Comparison of ENCODE assay signal across 15 mouse cellular contexts in the genomic region with DNA sequence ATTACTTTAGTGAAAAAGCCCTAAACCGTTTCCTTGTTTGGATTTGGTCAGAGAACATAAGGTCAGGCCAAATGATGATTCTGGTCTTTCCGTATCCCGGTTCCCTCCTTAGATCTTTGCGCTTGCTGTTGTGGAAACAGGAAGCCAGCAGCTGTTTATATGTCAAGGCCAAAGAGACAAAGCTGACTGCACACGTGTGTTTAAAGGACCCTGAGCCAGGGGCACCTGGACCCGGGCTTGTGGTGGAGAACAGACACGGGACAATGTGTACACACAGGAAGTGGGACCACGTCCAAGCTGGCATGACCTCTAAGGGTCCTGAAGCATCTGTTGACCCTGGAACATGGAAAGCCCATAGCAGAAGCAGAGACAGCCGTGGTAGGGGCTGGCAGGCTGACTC.
DNase-seq lines count a peak whose midpoint lies in the region; ATAC-seq and TF ChIP-seq lines count a peak whose summit lies in the region.
"Had no signal": no experiment of that assay in that cellular context is flagged by ENCODE, and none has a peak within 500 bp of the region (broad histone marks: within the 10 kb centered on the region; RNA-seq: fewer than 3 reads in every experiment).

No protein-coding gene starts in this region.

- TF ChIP-seq CTCF in lung, postnatal 0 days (IDR thresholded peaks at IDR 0.05): no peak

- H3K9me3 ChIP-seq in heart, embryonic 10.5 days: no peaks in the 10 kb centered on the region
- no peaks in the 10 kb centered on the region for H3K9me3 ChIP-seq in liver, embryonic 16.5 days (replicated peaks; ENCODE audit: control insufficient read depth, low read length)
- 0 out of 2 replicates have a peak, but pooled peaks cover 10% of the 10 kb centered on the region for H3K9me3 ChIP-seq in liver, embryonic 12.5 days (replicated peaks)
- H3K9me3 ChIP-seq in lung, postnatal 0 days (ENCODE audit: low read length): no peaks in the 10 kb centered on the region
- H3K9me3 ChIP-seq in forebrain, embryonic 12.5 days: peaks cover 4% of the 10 kb centered on the region; the same call in 1 of the 2 replicates
- no peaks in the 10 kb centered on the region for H3K9me3 ChIP-seq in hindbrain, embryonic 13.5 days
- H3K9me3 ChIP-seq: liver, embryonic 15.5 days had no signal

- H3K27ac ChIP-seq in heart, embryonic 10.5 days: no peak overlapping the region
- H3K27ac ChIP-seq in liver, embryonic 16.5 days (ENCODE audit: low read length): no peak overlapping the region
- no peak overlapping the region for H3K27ac ChIP-seq in liver, embryonic 12.5 days
- no peak overlapping the region for H3K27ac ChIP-seq in lung, postnatal 0 days (ENCODE audit: low read length)
- H3K27ac ChIP-seq in forebrain, embryonic 12.5 days: no peak overlapping the region
- no peak overlapping the region for H3K27ac ChIP-seq in hindbrain, embryonic 13.5 days
- H3K27ac ChIP-seq: layer of hippocampus, adult 2 months; liver, embryonic 15.5 days; neural tube, embryonic 12.5 days had no signal

- H3K36me3 ChIP-seq in heart, embryonic 10.5 days: no peaks in the 10 kb centered on the region
- no peaks in the 10 kb centered on the region for H3K36me3 ChIP-seq in liver, embryonic 16.5 days (ENCODE audit: control insufficient read depth, insufficient read depth)
- H3K36me3 ChIP-seq in liver, embryonic 12.5 days: no peaks in the 10 kb centered on the region
- no peaks in the 10 kb centered on the region for H3K36me3 ChIP-seq in lung, postnatal 0 days (ENCODE audit: insufficient read depth, low read length)
- no peaks in the 10 kb centered on the region for H3K36me3 ChIP-seq in forebrain, embryonic 12.5 days (replicated peaks)
- H3K36me3 ChIP-seq in hindbrain, embryonic 13.5 days: no peaks in the 10 kb centered on the region
- H3K36me3 ChIP-seq: liver, embryonic 15.5 days; neural tube, embryonic 12.5 days had no signal

- 73% methylated on average over 9 of the region's 9 CpGs for WGBS in heart, embryonic 10.5 days
- 41% methylated on average over 9 of the region's 9 CpGs for WGBS in liver, embryonic 16.5 days (ENCODE audit: insufficient replicate concordance)
- WGBS in liver, embryonic 12.5 days (ENCODE audit: insufficient replicate concordance): 57% methylated on average over 9 of the region's 9 CpGs
- 23% methylated on average over 9 of the region's 9 CpGs for WGBS in lung, postnatal 0 days
- WGBS in forebrain, embryonic 12.5 days: 89% methylated on average over 9 of the region's 9 CpGs
- WGBS in hindbrain, embryonic 13.5 days: 77% methylated on average over 9 of the region's 9 CpGs

- no peak overlapping the region for H3K4me2 ChIP-seq in liver, embryonic 16.5 days (ENCODE audit: low read depth, low read length)
- H3K4me2 ChIP-seq in liver, embryonic 12.5 days: no peak overlapping the region
- H3K4me2 ChIP-seq in lung, postnatal 0 days (replicated peaks; ENCODE audit: low read depth, low read length): no peak overlapping the region
- no peak overlapping the region for H3K4me2 ChIP-seq in forebrain, embryonic 12.5 days
- no peak overlapping the region for H3K4me2 ChIP-seq in hindbrain, embryonic 13.5 days
- H3K4me2 ChIP-seq: liver, embryonic 15.5 days; neural tube, embryonic 12.5 days had no signal

- DNase-seq in heart, adult 18-20 months: peak; percentile 23 to 32
- no peak for DNase-seq in heart, embryonic 10.5 days (ENCODE audit: low spot score)
- peak; percentile 65 for DNase-seq in adrenal gland, adult 8-10 months
- DNase-seq in lung, postnatal 0 days (ENCODE audit: low spot score): peak; percentile 65
- DNase-seq: cerebellum, adult 9-11 months; right cerebral cortex, adult 18-20 months; thymus, adult 2 months had no signal

- H3K27me3 ChIP-seq in heart, embryonic 10.5 days (ENCODE audit: insufficient read depth, poor library complexity, severe bottlenecking): no peaks in the 10 kb centered on the region
- H3K27me3 ChIP-seq in liver, embryonic 16.5 days (ENCODE audit: control insufficient read depth, insufficient read depth, low read depth, low read length): no peaks in the 10 kb centered on the region
- no peaks in the 10 kb centered on the region for H3K27me3 ChIP-seq in liver, embryonic 12.5 days (replicated peaks)
- H3K27me3 ChIP-seq in lung, postnatal 0 days (replicated peaks; ENCODE audit: insufficient read depth, low read length): no peaks in the 10 kb centered on the region
- no peaks in the 10 kb centered on the region for H3K27me3 ChIP-seq in forebrain, embryonic 12.5 days
- H3K27me3 ChIP-seq in hindbrain, embryonic 13.5 days: no peaks in the 10 kb centered on the region
- H3K27me3 ChIP-seq: liver, embryonic 15.5 days; neural tube, embryonic 12.5 days had no signal

- no peak overlapping the region for H3K9ac ChIP-seq in liver, embryonic 16.5 days (ENCODE audit: low read depth, low read length)
- no peak overlapping the region for H3K9ac ChIP-seq in liver, embryonic 12.5 days
- no peak overlapping the region for H3K9ac ChIP-seq in lung, postnatal 0 days (replicated peaks; ENCODE audit: low read depth)
- H3K9ac ChIP-seq in forebrain, embryonic 12.5 days: no peak overlapping the region
- H3K9ac ChIP-seq in hindbrain, embryonic 13.5 days: no peak overlapping the region
- H3K9ac ChIP-seq: liver, embryonic 15.5 days; neural tube, embryonic 12.5 days had no signal

- TF ChIP-seq EP300 in lung, postnatal 0 days (IDR thresholded peaks at IDR 0.05): peak; percentile 92

- peak; percentile 24; the same call in 1 of the 2 replicates for ATAC-seq in liver, embryonic 16.5 days (ENCODE audit: low read depth)
- ATAC-seq in liver, embryonic 12.5 days: no peak
- peak; percentile 69 for ATAC-seq in lung, postnatal 0 days
- ATAC-seq in forebrain, embryonic 12.5 days (ENCODE audit: low FRiP score): no peak
- ATAC-seq in hindbrain, embryonic 13.5 days (ENCODE audit: low FRiP score): no peak
- ATAC-seq: midbrain, embryonic 16.5 days had no signal

- peaks cover 10% of the 10 kb centered on the region; the same call in 1 of the 2 replicates for H3K4me1 ChIP-seq in heart, embryonic 10.5 days
- no peaks in the 10 kb centered on the region; the same call in none of the 2 replicates for H3K4me1 ChIP-seq in liver, embryonic 16.5 days (ENCODE audit: control insufficient read depth, low read depth, low read length)
- H3K4me1 ChIP-seq in liver, embryonic 12.5 days: 0 out of 2 replicates have a peak, but pooled peaks cover 5% of the 10 kb centered on the region
- no peaks in the 10 kb centered on the region for H3K4me1 ChIP-seq in lung, postnatal 0 days (ENCODE audit: insufficient read depth, low read depth, low read length)
- H3K4me1 ChIP-seq in forebrain, embryonic 12.5 days: peaks cover 6% of the 10 kb centered on the region; the same call in 1 of the 2 replicates
- peaks cover 13% of the 10 kb centered on the region for H3K4me1 ChIP-seq in hindbrain, embryonic 13.5 days (replicated peaks)
- H3K4me1 ChIP-seq: neural tube, embryonic 12.5 days had no signal

- H3K4me3 ChIP-seq in heart, embryonic 10.5 days: no peak overlapping the region
- H3K4me3 ChIP-seq in liver, embryonic 16.5 days (ENCODE audit: low read depth, low read length): no peak overlapping the region
- H3K4me3 ChIP-seq in liver, embryonic 12.5 days: no peak overlapping the region
- H3K4me3 ChIP-seq in lung, postnatal 0 days (ENCODE audit: low read depth, low read length): no peak overlapping the region
- no peak overlapping the region for H3K4me3 ChIP-seq in forebrain, embryonic 12.5 days (replicated peaks)
- no peak overlapping the region for H3K4me3 ChIP-seq in hindbrain, embryonic 13.5 days
- H3K4me3 ChIP-seq: layer of hippocampus, adult 2 months; liver, embryonic 15.5 days; neural tube, embryonic 12.5 days had no signal

Comparison
In these comparisons a context has a peak if more than half of its experiments do, and no peak if none do; other contexts are left out.
1. ATAC-seq: peak in liver, embryonic 16.5 days (single experiment) and lung, postnatal 0 days (single experiment); none in liver, embryonic 12.5 days (single experiment), forebrain, embryonic 12.5 days (single experiment) and hindbrain, embryonic 13.5 days (single experiment).